Mouse (Mus musculus) liver, embryonic 11.5 days (tissue): ENCODE results near the gene Borcs8. TPM values are rescaled to one million over a fixed set of nuclear protein-coding genes. Genes with fewer than 3 reads are reported as not detected.

ENCODE experiments used
- ATAC-seq: fragments of 200-750 bp; cut with Nextera tagmentation; replicated peaks from 2 replicates; pipeline ENCODE4 v1.8.0; 2017; ENCODE audit warnings: moderate number of reproducible peaks, mild to moderate bottlenecking, moderate TSS enrichment, moderate library complexity; ENCODE audit not compliant: low FRiP score
- DNase-seq: peaks from one replicate; pipeline ENCODE4 v3.0.0-alpha.2; 2017; ENCODE audit warnings: low spot score
- H3K27ac ChIP-seq: fragments of 300-500 bp; sonication (generic); 2 replicates; pipeline ENCODE4 v1.5.1; 2014; ENCODE audit warnings: mild to moderate bottlenecking, low read depth, low read length, control low read depth
- H3K27me3 ChIP-seq: fragments of 300-500 bp; sonication (generic); replicated peaks from 2 replicates; pipeline ENCODE4 v1.6.1; 2014; ENCODE audit warnings: low read length, mixed read lengths; ENCODE audit not compliant: control insufficient read depth, insufficient read depth
- H3K36me3 ChIP-seq: fragments of 300-500 bp; sonication (generic); 2 replicates; pipeline ENCODE4 v1.6.1; 2014; ENCODE audit warnings: mild to moderate bottlenecking, low read length, moderate library complexity, mixed read lengths; ENCODE audit not compliant: control insufficient read depth, insufficient read depth
- H3K4me1 ChIP-seq: fragments of 300-500 bp; sonication (generic); replicated peaks from 2 replicates; pipeline ENCODE4 v1.6.1; 2014; ENCODE audit warnings: low read length, mixed read lengths; ENCODE audit not compliant: control insufficient read depth, insufficient read depth
- H3K4me2 ChIP-seq: fragments of 300-500 bp; sonication (generic); 2 replicates; pipeline ENCODE4 v1.6.1; 2014; ENCODE audit warnings: mild to moderate bottlenecking, control low read depth, moderate library complexity
- H3K4me3 ChIP-seq: fragments of 300-500 bp; sonication (generic); 2 replicates; pipeline ENCODE4 v1.5.1; 2014; ENCODE audit warnings: low read depth, low read length, control low read depth
- H3K9ac ChIP-seq: fragments of 300-500 bp; sonication (generic); 2 replicates; pipeline ENCODE4 v1.6.1; 2014; ENCODE audit warnings: low read depth, low read length, control low read depth
- H3K9me3 ChIP-seq: fragments of 300-500 bp; sonication (generic); 2 replicates; pipeline ENCODE4 v1.6.1; 2016; ENCODE audit warnings: low read length, inconsistent platforms, mixed read lengths; ENCODE audit not compliant: control insufficient read depth
- WGBS: fragments of 180-500 bp; shearing (Covaris S2); extraction: QIAGEN DNeasy Blood & Tissue Kit; methylation state at CpG from one replicate; pipeline ENCODE4 v1.1.7; 2014; 5-methylcytosine and 5-hydroxymethylcytosine counted together
- polyA plus RNA-seq: library from polyadenylated mRNA; unstranded; fragments of >200 nt; fragmentation: Nextera tagmentation; extraction: Ambion mirVana; gene quantifications from 2 replicates; pipeline ENCODE4 v1.2.1, GENCODE M21; 2014

Borcs8 gene
- 38.6 and 46.2 TPM in 2 replicates for polyA plus RNA-seq

GRCm38 (mm10) chr8:70139026-70139857 is at the start of gene Borcs8, which contains the start of the genes Rfxank and Mef2b:
Borcs8 (plus strand) TSS chr8:70139499.
Rfxank (minus strand) TSS chr8:70139154.
Mef2b (plus strand) TSS chr8:70139711.
- peak; percentile 96 for ATAC-seq
- H3K9ac ChIP-seq: peak within 1 kb of the TSS; percentile 68
- peaks cover 13% of the 10 kb centered on the region for H3K4me1 ChIP-seq
- no peaks in the 10 kb centered on the region for H3K27me3 ChIP-seq
- no peaks in the 10 kb centered on the region for H3K9me3 ChIP-seq
- H3K4me3 ChIP-seq: peak within 1 kb of the TSS; percentile 88
- H3K27ac ChIP-seq: peak within 1 kb of the TSS; percentile 79
- under 1% methylated on average over 46 of the region's 46 CpGs for WGBS
- peak within 1 kb of the TSS; percentile 83 for H3K4me2 ChIP-seq
- H3K36me3 ChIP-seq: peaks cover 12% of the 10 kb centered on the region; the same call in 1 of the 2 replicates
- peak; percentile 97 for DNase-seq

GRCm38 (mm10) chr8:70092786-70093185 is 46.5 kb upstream of the Borcs8 start:
- Histone ChIP-seq H3K36me3 (no peaks in the 10 kb centered on the region), H3K4me3 (no peak overlapping the region), H3K27me3 (peaks cover 42% of the 10 kb centered on the region)

DNA sequence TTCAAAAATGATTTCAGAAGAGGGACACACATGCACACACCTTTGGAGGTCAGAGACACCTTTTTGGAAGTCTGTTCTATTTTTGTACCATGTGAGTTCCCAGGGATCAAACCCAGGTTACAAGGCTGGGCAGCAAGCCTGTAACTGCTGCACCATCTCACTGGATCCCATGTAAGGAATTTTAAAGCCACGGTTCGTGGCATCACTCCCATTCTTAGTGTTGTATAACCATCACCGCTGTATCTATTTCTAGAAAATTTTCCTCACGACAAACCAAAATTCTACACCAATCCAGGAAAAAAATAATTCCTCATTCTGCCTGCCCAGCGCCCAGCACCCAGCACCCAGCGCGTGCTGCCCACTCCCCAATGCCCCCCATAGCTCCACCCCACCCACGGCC is 40.0 kb upstream of the Borcs8 start:
- Histone ChIP-seq H3K27ac (no peak overlapping the region), H3K9ac (no peak overlapping the region), H3K9me3 (no peaks in the 10 kb centered on the region), H3K4me2 (no peak overlapping the region), H3K4me3 (no peak overlapping the region), H3K4me1 (no peaks in the 10 kb centered on the region), H3K27me3 (peaks cover 4% of the 10 kb centered on the region; the same call in 1 of the 2 replicates), H3K36me3 (no peaks in the 10 kb centered on the region)
- 63% methylated on average over 8 of the region's 8 CpGs for WGBS
- ATAC-seq (no peak), DNase-seq (no peak)

More at GRCm38 (mm10) chr8:70092786-70093185, 46.5 kb upstream of the Borcs8 start:
- DNase-seq: no peak
- Histone ChIP-seq H3K27ac (no peak overlapping the region), H3K9ac (no peak overlapping the region), H3K9me3 (no peaks in the 10 kb centered on the region), H3K4me2 (no peak overlapping the region), H3K4me1 (no peaks in the 10 kb centered on the region)
- 50% methylated on average over 8 of the region's 8 CpGs for WGBS
- ATAC-seq: no peak

GRCm38 (mm10) chr8:70100241-70100640 is 39.1 kb upstream of the Borcs8 start:
- ATAC-seq (no peak), DNase-seq (no peak)
- H3K4me3 ChIP-seq: no peak overlapping the region
- H3K4me1 ChIP-seq: no peaks in the 10 kb centered on the region
- no peak overlapping the region for H3K27ac ChIP-seq
- no peak overlapping the region for H3K4me2 ChIP-seq
- H3K36me3 ChIP-seq: no peaks in the 10 kb centered on the region
- peaks cover 2% of the 10 kb centered on the region; the same call in 1 of the 2 replicates for H3K27me3 ChIP-seq
- 74% methylated on average over 8 of the region's 8 CpGs for WGBS
- no peaks in the 10 kb centered on the region for H3K9me3 ChIP-seq
- no peak overlapping the region for H3K9ac ChIP-seq

DNA sequence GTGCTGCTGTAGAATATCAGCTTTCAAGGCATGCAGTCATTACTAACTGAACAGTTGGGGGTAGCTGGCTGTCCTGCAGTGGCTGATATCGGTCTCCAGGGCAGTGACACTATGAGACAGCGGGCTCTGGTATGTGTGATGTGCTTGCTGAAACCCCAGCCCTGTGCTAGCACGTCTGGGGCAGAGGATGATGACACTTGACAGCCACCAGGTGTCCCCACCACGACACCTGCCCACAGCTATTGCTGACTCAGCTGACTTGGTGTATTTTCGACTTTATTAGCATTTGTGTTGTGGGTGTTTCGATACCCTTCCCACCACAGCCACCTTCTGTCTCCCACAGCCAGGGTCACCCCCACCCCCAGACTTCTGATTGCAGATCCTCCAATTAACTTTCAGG is 34.8 kb upstream of the Borcs8 start:
- Histone ChIP-seq H3K9ac (no peak overlapping the region), H3K36me3 (no peaks in the 10 kb centered on the region), H3K4me1 (no peaks in the 10 kb centered on the region), H3K27me3 (peaks cover 13% of the 10 kb centered on the region), H3K9me3 (no peaks in the 10 kb centered on the region), H3K27ac (no peak overlapping the region), H3K4me2 (no peak overlapping the region), H3K4me3 (no peak overlapping the region)
- 13% methylated on average over 6 of the region's 6 CpGs for WGBS
- DNase-seq (no peak), ATAC-seq (peak; percentile 53; the same call in 1 of the 2 replicates)

DNA sequence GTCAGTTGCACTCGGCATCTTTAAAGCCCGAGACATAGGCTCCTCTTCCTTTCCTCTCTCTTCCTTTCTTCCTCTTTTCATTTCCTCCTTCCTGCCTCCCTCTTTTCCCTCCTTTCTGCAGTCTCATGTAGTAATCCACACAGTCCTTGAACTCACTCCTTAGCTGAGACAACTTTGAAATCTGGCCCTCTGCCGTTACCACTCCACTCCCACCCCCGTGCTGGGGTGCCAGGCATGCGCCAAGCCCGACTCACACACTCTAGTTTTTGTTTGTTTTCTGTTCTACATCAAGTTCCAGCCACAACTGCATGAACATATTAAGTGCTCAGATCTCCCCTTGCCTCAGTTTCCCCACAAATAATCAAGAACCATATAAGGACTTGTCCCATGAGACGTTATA is 34.4 kb upstream of the Borcs8 start:
- Histone ChIP-seq H3K9me3 (no peaks in the 10 kb centered on the region), H3K4me3 (no peak overlapping the region), H3K4me2 (no peak overlapping the region), H3K27ac (no peak overlapping the region), H3K4me1 (no peaks in the 10 kb centered on the region), H3K27me3 (peaks cover 17% of the 10 kb centered on the region), H3K9ac (no peak overlapping the region), H3K36me3 (no peaks in the 10 kb centered on the region)
- no peak for DNase-seq
- 69% methylated on average over 7 of the region's 7 CpGs for WGBS
- ATAC-seq: no peak

GRCm38 (mm10) chr8:70110451-70110850 is 28.8 kb upstream of the Borcs8 start:
- no peak overlapping the region for H3K9ac ChIP-seq
- H3K36me3 ChIP-seq: no peaks in the 10 kb centered on the region
- no peak overlapping the region for H3K27ac ChIP-seq
- no peaks in the 10 kb centered on the region for H3K9me3 ChIP-seq
- H3K27me3 ChIP-seq: peaks cover 72% of the 10 kb centered on the region
- no peak for DNase-seq
- H3K4me2 ChIP-seq: no peak overlapping the region
- H3K4me3 ChIP-seq: no peak overlapping the region
- H3K4me1 ChIP-seq: no peaks in the 10 kb centered on the region
- ATAC-seq: no peak
- 76% methylated on average over 2 of the region's 2 CpGs for WGBS

DNA sequence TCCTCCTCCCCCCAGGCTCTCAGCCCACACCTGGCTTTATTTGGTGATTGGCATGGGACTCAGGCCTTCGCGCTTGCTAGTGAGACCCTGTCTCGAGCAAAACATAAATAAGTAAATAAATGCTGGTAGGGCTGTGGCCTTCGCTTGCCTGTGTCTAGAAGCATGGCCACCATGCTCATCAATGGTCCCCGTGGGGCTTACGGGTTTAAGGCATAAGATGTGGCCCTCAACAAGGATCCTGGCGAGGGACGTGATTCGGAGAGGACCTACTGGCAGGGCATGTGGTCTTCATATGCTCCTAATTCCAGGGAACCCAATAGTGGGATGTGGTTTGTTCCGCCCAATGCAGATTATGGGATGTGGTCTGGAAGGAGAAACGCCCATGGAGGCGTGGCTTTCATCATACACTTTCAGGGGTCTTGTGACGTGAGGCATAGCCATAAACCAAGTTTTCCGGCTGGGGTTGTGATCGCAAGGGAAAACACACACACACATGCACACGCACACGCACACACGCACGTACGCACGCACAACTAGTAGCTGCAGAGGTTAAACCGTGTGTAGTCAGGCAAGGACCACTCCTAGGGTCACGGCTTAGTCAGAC is 28.0 kb upstream of the Borcs8 start:
- no peak overlapping the region for H3K4me2 ChIP-seq
- H3K9me3 ChIP-seq: no peaks in the 10 kb centered on the region
- WGBS: 46% methylated on average over 23 of the region's 23 CpGs
- H3K27me3 ChIP-seq: peaks cover 78% of the 10 kb centered on the region
- DNase-seq: no peak
- no peak overlapping the region for H3K9ac ChIP-seq
- no peaks in the 10 kb centered on the region for H3K4me1 ChIP-seq
- no peaks in the 10 kb centered on the region for H3K36me3 ChIP-seq
- no peak for ATAC-seq
- H3K27ac ChIP-seq: no peak overlapping the region
- H3K4me3 ChIP-seq: no peak overlapping the region
